Mouse (Mus musculus) MEL (cell line): ENCODE data around the gene Plin2. TPM values are rescaled to one million over a fixed set of nuclear protein-coding genes. Genes with fewer than 3 reads are reported as not detected.

ENCODE experiments used
- DNase-seq: peaks from one replicate; pipeline ENCODE4 v3.0.0; 2011; ENCODE audit warnings: low read depth, low spot score
- H3K27ac ChIP-seq: 2 replicates; pipeline ENCODE4 v1.5.1; 2012; ENCODE audit warnings: low read depth, mild to moderate bottlenecking, control low read depth, low read length, moderate library complexity; ENCODE audit not compliant: control insufficient read depth
- H3K27me3 ChIP-seq, 2 experiments: fragments of 150-350 bp in 1 of 2; sonication (generic) in 1 of 2; 2 replicates each; pipeline ENCODE4 v1.6.1; 2012; ENCODE audit warnings: low read length in 2 of 2, mild to moderate bottlenecking in 2 of 2, improper control_type of control experiment in 1 of 2, moderate library complexity in 1 of 2; ENCODE audit not compliant: insufficient read depth in 2 of 2, control insufficient read depth in 1 of 2
- H3K36me3 ChIP-seq, 2 experiments: 2 replicates each; pipeline ENCODE4 v1.6.1; 2012 to 2014; ENCODE audit warnings: low read length in 2 of 2, improper control_type of control experiment in 1 of 2, inconsistent platforms in 1 of 2, mild to moderate bottlenecking in 1 of 2; ENCODE audit not compliant: insufficient read depth in 2 of 2, control insufficient read depth in 1 of 2
- H3K4me1 ChIP-seq, 2 experiments: fragments of 150-350 bp in 1 of 2; sonication (generic) in 1 of 2; 2 replicates each; pipeline ENCODE4 v1.6.1; 2012; ENCODE audit warnings: low read length in 2 of 2, improper control_type of control experiment in 1 of 2, mild to moderate bottlenecking in 1 of 2; ENCODE audit not compliant: insufficient read depth in 2 of 2, control insufficient read depth in 1 of 2
- H3K4me3 ChIP-seq, 2 experiments: fragments of 150-350 bp in 1 of 2; sonication (generic) in 1 of 2; 2 replicates each; pipeline ENCODE4 v1.5.1; 2012; ENCODE audit warnings: low read depth in 2 of 2, low read length in 2 of 2, mild to moderate bottlenecking in 2 of 2, moderate library complexity in 2 of 2, control low read depth in 1 of 2, improper control_type of control experiment in 1 of 2; ENCODE audit not compliant: control insufficient read depth in 1 of 2, insufficient read depth in 1 of 2
- H3K79me2 ChIP-seq: 2 replicates; pipeline ENCODE4 v1.6.1; 2012; ENCODE audit warnings: mild to moderate bottlenecking, low read length, moderate library complexity; ENCODE audit not compliant: control insufficient read depth, poor library complexity, insufficient read depth
- H3K9ac ChIP-seq: 2 replicates; pipeline ENCODE4 v1.6.1; 2012; ENCODE audit warnings: low read depth, mild to moderate bottlenecking, control low read depth, low read length, moderate library complexity; ENCODE audit not compliant: control insufficient read depth, poor library complexity, severe bottlenecking
- H3K9me3 ChIP-seq: fragments of 150-350 bp; sonication (generic); replicated peaks from 2 replicates; pipeline ENCODE4 v1.6.1; 2012; ENCODE audit warnings: mild to moderate bottlenecking, low read length, improper control_type of control experiment, moderate library complexity; ENCODE audit not compliant: insufficient read depth
- BHLHE40 ChIP-seq: IDR thresholded peaks from 2 replicates; pipeline ENCODE4 v1.6.1; 2012; ENCODE audit warnings: low read depth, mild to moderate bottlenecking, inconsistent platforms, low read length, improper control_type of control experiment, borderline replicate concordance
- CHD1 ChIP-seq: IDR thresholded peaks from 2 replicates; pipeline ENCODE4 v1.6.1; 2012; ENCODE audit warnings: low read depth, mild to moderate bottlenecking, inconsistent platforms, low read length, improper control_type of control experiment
- CHD2 ChIP-seq: IDR thresholded peaks from 2 replicates; pipeline ENCODE4 v1.6.1; 2011; ENCODE audit warnings: low read length, improper control_type of control experiment
- CTCF ChIP-seq, 3 experiments: IDR thresholded peaks in 2 of 3; conservative IDR thresholded peaks in 1 of 3; 2 replicates each; pipeline ENCODE4 v1.5.1; 2011 to 2012; ENCODE audit warnings: low read length in 3 of 3, low read depth in 2 of 3, mild to moderate bottlenecking in 2 of 3, improper control_type of control experiment in 1 of 3, inconsistent platforms in 1 of 3, mixed read lengths in 1 of 3, moderate library complexity in 1 of 3; ENCODE audit not compliant: control insufficient read depth in 1 of 3, insufficient read depth in 1 of 3, poor library complexity in 1 of 3, severe bottlenecking in 1 of 3
- E2F4 ChIP-seq: IDR thresholded peaks from 2 replicates; pipeline ENCODE4 v1.6.1; 2011; ENCODE audit warnings: low read depth, low read length, improper control_type of control experiment, borderline replicate concordance
- ELF1 ChIP-seq: IDR thresholded peaks from 2 replicates; pipeline ENCODE4 v1.6.1; 2014; ENCODE audit warnings: low read depth, mild to moderate bottlenecking, inconsistent platforms, low read length, improper control_type of control experiment, moderate library complexity
- EP300 ChIP-seq, 2 experiments: IDR thresholded peaks; 2 replicates each; pipeline ENCODE4 v1.6.1; 2011; ENCODE audit warnings: improper control_type of control experiment in 2 of 2, low read length in 2 of 2, low read depth in 1 of 2, mild to moderate bottlenecking in 1 of 2
- ETS1 ChIP-seq: IDR thresholded peaks from 2 replicates; pipeline ENCODE4 v1.6.1; 2012; ENCODE audit warnings: low read depth, mild to moderate bottlenecking, inconsistent platforms, low read length, improper control_type of control experiment, moderate library complexity
- GABPA ChIP-seq: IDR thresholded peaks from 2 replicates; pipeline ENCODE4 v1.6.1; 2012; ENCODE audit warnings: low read depth, mild to moderate bottlenecking, inconsistent platforms, low read length, improper control_type of control experiment, moderate library complexity
- GATA1 ChIP-seq: IDR thresholded peaks from 2 replicates; pipeline ENCODE4 v1.6.1; 2011; ENCODE audit warnings: low read depth, low read length, improper control_type of control experiment
- HCFC1 ChIP-seq: IDR thresholded peaks from 2 replicates; pipeline ENCODE4 v1.6.1; 2012; ENCODE audit warnings: low read depth, mild to moderate bottlenecking, inconsistent platforms, low read length, improper control_type of control experiment, moderate library complexity
- JUND ChIP-seq: IDR thresholded peaks from 2 replicates; pipeline ENCODE4 v1.6.1; 2011; ENCODE audit warnings: low read depth, mild to moderate bottlenecking, improper control_type of control experiment, low read length
- KAT2A ChIP-seq: conservative IDR thresholded peaks from 2 replicates; pipeline ENCODE4 v1.6.1; 2012; ENCODE audit warnings: low read depth, low read length, improper control_type of control experiment, inconsistent platforms
- MAFK ChIP-seq: IDR thresholded peaks from 2 replicates; pipeline ENCODE4 v1.6.1; 2011; ENCODE audit warnings: low read depth, mild to moderate bottlenecking, low read length, improper control_type of control experiment, borderline replicate concordance
- MAX ChIP-seq: IDR thresholded peaks from 2 replicates; pipeline ENCODE4 v1.6.1; 2011; ENCODE audit warnings: low read length, improper control_type of control experiment
- MAZ ChIP-seq: IDR thresholded peaks from 2 replicates; pipeline ENCODE4 v1.6.1; 2012; ENCODE audit warnings: low read depth, mild to moderate bottlenecking, inconsistent platforms, low read length, improper control_type of control experiment
- MEF2A ChIP-seq: IDR thresholded peaks from 2 replicates; pipeline ENCODE4 v1.6.1; 2014; ENCODE audit warnings: low read depth, mild to moderate bottlenecking, inconsistent platforms, low read length, improper control_type of control experiment; ENCODE audit not compliant: poor library complexity, insufficient replicate concordance, severe bottlenecking; ENCODE audit errors: extremely low read depth
- MXI1 ChIP-seq: IDR thresholded peaks from 2 replicates; pipeline ENCODE4 v1.6.1; 2011; ENCODE audit warnings: mild to moderate bottlenecking, low read depth, low read length, improper control_type of control experiment
- MYB ChIP-seq: IDR thresholded peaks from 2 replicates; pipeline ENCODE4 v1.6.1; 2011; ENCODE audit warnings: mild to moderate bottlenecking, low read depth, low read length, improper control_type of control experiment
- MYC ChIP-seq: IDR thresholded peaks from 2 replicates; pipeline ENCODE4 v1.6.1; 2011; ENCODE audit warnings: low read depth, mild to moderate bottlenecking, low read length, improper control_type of control experiment, moderate library complexity
- NELFE ChIP-seq: IDR thresholded peaks from 2 replicates; pipeline ENCODE4 v1.6.1; 2011; ENCODE audit warnings: low read depth, low read length, improper control_type of control experiment
- NRF1 ChIP-seq: IDR thresholded peaks from 2 replicates; pipeline ENCODE4 v1.6.1; 2014; ENCODE audit warnings: low read depth, mild to moderate bottlenecking, inconsistent platforms, low read length, improper control_type of control experiment, moderate library complexity; ENCODE audit not compliant: poor library complexity, insufficient read depth, severe bottlenecking
- POLR2A ChIP-seq, 2 experiments: IDR thresholded peaks; 2 replicates each; pipeline ENCODE4 v1.6.1; 2011 to 2012; ENCODE audit warnings: low read length in 2 of 2, mild to moderate bottlenecking in 2 of 2, control low read depth in 1 of 2, improper control_type of control experiment in 1 of 2, low read depth in 1 of 2, moderate library complexity in 1 of 2; ENCODE audit not compliant: control insufficient read depth in 1 of 2, insufficient read depth in 1 of 2, poor library complexity in 1 of 2
- POLR2AphosphoS2 ChIP-seq: IDR thresholded peaks from 2 replicates; pipeline ENCODE4 v1.6.1; 2011; ENCODE audit warnings: low read length, improper control_type of control experiment
- POLR2AphosphoS5 ChIP-seq: IDR thresholded peaks from 2 replicates; pipeline ENCODE4 v1.6.1; 2012; ENCODE audit warnings: low read depth, borderline replicate concordance, mild to moderate bottlenecking, inconsistent platforms, low read length, moderate library complexity, mixed read lengths
- RAD21 ChIP-seq: IDR thresholded peaks from 2 replicates; pipeline ENCODE4 v1.6.1; 2011; ENCODE audit warnings: mild to moderate bottlenecking, low read depth, low read length, improper control_type of control experiment
- RCOR1 ChIP-seq: IDR thresholded peaks from 2 replicates; pipeline ENCODE4 v1.6.1; 2012; ENCODE audit warnings: low read depth, mild to moderate bottlenecking, inconsistent platforms, low read length, improper control_type of control experiment
- SIN3A ChIP-seq: IDR thresholded peaks from 2 replicates; pipeline ENCODE4 v1.6.1; 2012; ENCODE audit warnings: low read length, improper control_type of control experiment, inconsistent platforms
- SMC3 ChIP-seq: IDR thresholded peaks from 2 replicates; pipeline ENCODE4 v1.6.1; 2011; ENCODE audit warnings: low read depth, low read length, improper control_type of control experiment
- TAL1 ChIP-seq: IDR thresholded peaks from 2 replicates; pipeline ENCODE4 v1.6.1; 2012; ENCODE audit warnings: mild to moderate bottlenecking, inconsistent platforms, low read length, moderate library complexity, mixed read lengths
- TBP ChIP-seq: IDR thresholded peaks from 2 replicates; pipeline ENCODE4 v1.8.0; 2011; ENCODE audit warnings: low read depth, low read length, improper control_type of control experiment
- TCF12 ChIP-seq: IDR thresholded peaks from 2 replicates; pipeline ENCODE4 v1.6.1; 2014; ENCODE audit warnings: low read depth, mild to moderate bottlenecking, inconsistent platforms, low read length, improper control_type of control experiment, moderate library complexity
- UBTF ChIP-seq: IDR thresholded peaks from 2 replicates; pipeline ENCODE4 v1.6.1; 2012; ENCODE audit warnings: low read depth, mild to moderate bottlenecking, inconsistent platforms, low read length, improper control_type of control experiment, moderate library complexity, borderline replicate concordance; ENCODE audit not compliant: insufficient read depth
- USF1 ChIP-seq: IDR thresholded peaks from 2 replicates; pipeline ENCODE4 v1.6.1; 2014; ENCODE audit warnings: low read depth, mild to moderate bottlenecking, inconsistent platforms, low read length, improper control_type of control experiment, moderate library complexity
- USF2 ChIP-seq, 2 experiments: IDR thresholded peaks; 2 replicates each; pipeline ENCODE4 v1.6.1; 2011 to 2012; ENCODE audit warnings: improper control_type of control experiment in 2 of 2, low read length in 2 of 2, borderline replicate concordance in 1 of 2, inconsistent platforms in 1 of 2, low read depth in 1 of 2, mild to moderate bottlenecking in 1 of 2; ENCODE audit not compliant: insufficient read depth in 1 of 2
- ZC3H11A ChIP-seq: IDR thresholded peaks from 2 replicates; pipeline ENCODE4 v1.6.1; 2012; ENCODE audit warnings: low read depth, mild to moderate bottlenecking, inconsistent platforms, low read length, improper control_type of control experiment
- ZKSCAN1 ChIP-seq: IDR thresholded peaks from 2 replicates; pipeline ENCODE4 v1.6.1; 2012; ENCODE audit warnings: low read depth, mild to moderate bottlenecking, inconsistent platforms, low read length, improper control_type of control experiment, moderate library complexity
- ZMIZ1 ChIP-seq: IDR thresholded peaks from 2 replicates; pipeline ENCODE4 v1.6.1; 2012; ENCODE audit warnings: low read depth, mild to moderate bottlenecking, inconsistent platforms, low read length, improper control_type of control experiment, moderate library complexity
- ZNF384 ChIP-seq: IDR thresholded peaks from 2 replicates; pipeline ENCODE4 v1.6.1; 2012; ENCODE audit warnings: low read depth, mild to moderate bottlenecking, inconsistent platforms, low read length, improper control_type of control experiment
- polyA plus RNA-seq, 2 experiments: library from polyadenylated mRNA; stranded (reverse) in 1 of 2; unstranded in 1 of 2; fragments of >175 nt in 1 of 2; fragments of >200 nt in 1 of 2; gene quantifications; 2 replicates each; pipeline versions ENCODE4 v1.2.1 to v1.2.4; 2012; ENCODE audit warnings: low replicate concordance in 2 of 2, low read depth in 1 of 2; ENCODE audit not compliant: insufficient read length in 2 of 2, insufficient read depth in 1 of 2, missing spikeins in 1 of 2
- total RNA-seq: library from RNA; depleted of rRNA; stranded (reverse); fragments of 300-350 nt; gene quantifications from 2 replicates; pipeline ENCODE4 v1.2.3, GENCODE M21; 2012

The Plin2 gene
- total and polyA plus RNA-seq, 3 experiments: 75.9 to 92.2 TPM; not detected in 1

- no peaks in the 10 kb centered on the region for H3K36me3 ChIP-seq
- no peak overlapping the region for H3K27ac ChIP-seq
- TF ChIP-seq GATA1 (no peak), BHLHE40 (no peak), HCFC1 (no peak), CHD2 (no peak), EP300 (IDR thresholded peaks at IDR 0.05; ENCODE audit: low read depth in 1 of 2, low read length in 2 of 2) (no peak), TAL1 (no peak), CHD1 (no peak), USF1 (no peak), CTCF (IDR thresholded peaks at IDR 0.05 in 2 of 3, conservative IDR thresholded peaks at IDR 0.05 in 1 of 3; ENCODE audit: control insufficient read depth in 1 of 3, insufficient read depth in 1 of 3, low read depth in 2 of 3, low read length in 3 of 3, poor library complexity in 1 of 3, severe bottlenecking in 1 of 3) (peak; percentile 55 to 94 (median 86)), GABPA (no peak), MAZ (no peak), ZKSCAN1 (no peak), POLR2AphosphoS5 (no peak), MEF2A (no peak), KAT2A (no peak), TCF12 (no peak), MAFK (no peak), ETS1 (no peak), ZNF384 (no peak), POLR2AphosphoS2 (no peak), SIN3A (no peak), MYC (0 out of 2 replicates have a peak, but pooled peaks have one; percentile 9), E2F4 (peak; percentile 80), NELFE (no peak), USF2 (IDR thresholded peaks at IDR 0.05; ENCODE audit: borderline replicate concordance in 1 of 2, insufficient read depth in 1 of 2, low read depth in 1 of 2, low read length in 2 of 2) (no peak), RAD21 (peak; percentile 97), TBP (no peak), POLR2A (IDR thresholded peaks at IDR 0.05; ENCODE audit: control insufficient read depth in 1 of 2, insufficient read depth in 1 of 2, low read depth in 1 of 2, low read length in 2 of 2, poor library complexity in 1 of 2) (no peak), ZC3H11A (peak; percentile 91), MYB (no peak), ELF1 (no peak), SMC3 (peak; percentile 89), RCOR1 (no peak), JUND (no peak), UBTF (no peak), MAX (no peak), ZMIZ1 (no peak), NRF1 (no peak), MXI1 (no peak)
- H3K4me3 ChIP-seq: no peak overlapping the region
- H3K27me3 ChIP-seq: peaks cover 4 to 7% of the 10 kb centered on the region in 2 experiments; a peak in 3 of 4 replicates
- H3K9me3 ChIP-seq: no peaks in the 10 kb centered on the region
- DNase-seq: peak; percentile 84
- no peaks in the 10 kb centered on the region for H3K4me1 ChIP-seq
- no peaks in the 10 kb centered on the region for H3K79me2 ChIP-seq
- no peak overlapping the region for H3K9ac ChIP-seq
Measured at GRCm38 (mm10) chr4:86696890-86697289, 27.0 kb upstream of the Plin2 start.
